8 mouse cellular contexts compared by ENCODE assay signal in the genomic region with DNA sequence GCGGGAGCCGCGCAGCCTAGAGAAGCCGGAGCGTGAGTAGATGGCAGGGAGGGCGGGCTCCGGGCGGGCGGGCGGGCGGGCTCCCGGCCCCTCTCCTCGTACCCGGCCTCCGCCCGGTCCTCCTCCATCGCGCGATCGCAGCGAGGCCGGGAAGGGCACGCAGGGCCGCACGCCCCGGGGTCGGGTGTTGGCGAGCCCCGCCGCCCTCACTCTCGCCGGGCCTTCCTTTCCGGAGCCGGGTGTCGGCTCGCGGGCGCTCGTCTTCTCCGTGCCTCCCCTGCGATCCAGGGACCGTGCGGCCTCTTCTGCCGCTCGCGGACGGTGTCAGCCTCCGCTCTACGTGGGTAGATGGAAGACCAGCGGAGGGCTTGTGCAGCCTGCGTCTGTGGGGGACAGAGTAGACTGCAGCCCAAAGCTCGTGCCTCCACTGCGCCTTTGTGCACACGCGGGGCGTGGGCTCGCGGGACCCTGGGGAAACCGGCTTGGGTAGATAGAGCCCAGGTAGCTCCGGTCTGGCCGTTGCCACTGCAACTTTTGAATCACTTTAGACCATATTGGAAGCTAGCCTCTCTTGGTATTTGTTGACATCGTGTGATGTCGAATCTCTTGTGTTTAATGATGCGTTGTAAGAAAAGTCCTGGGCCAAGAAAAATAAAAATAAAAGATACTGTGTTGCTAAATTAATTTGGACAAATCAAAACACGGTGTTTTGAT. TPM values are rescaled to one million over a fixed set of nuclear protein-coding genes. Genes with fewer than 3 reads are reported as not detected.
A peak's percentile ranks its signal among the peaks of the same experiment; 100 is the strongest.
DNase-seq lines count a peak whose midpoint lies in the region; ATAC-seq lines count a peak whose summit lies in the region.

Pik3ca (plus strand) TSS at position 211 of the 714 bp plus-strand sequence.

- H3K4me3 ChIP-seq in intestine, embryonic 14.5 days (ENCODE audit: low read depth, low read length) = peak within 1 kb of the TSS; percentile 82
- H3K4me3 ChIP-seq in limb, embryonic 10.5 days = peak within 1 kb of the TSS; percentile 89
- H3K4me3 ChIP-seq in midbrain, embryonic 15.5 days = peak within 1 kb of the TSS; percentile 76

- no peaks in the 10 kb centered on the region for H3K27me3 ChIP-seq in intestine, embryonic 14.5 days (replicated peaks; ENCODE audit: control insufficient read depth, insufficient read depth, low read length)
- H3K27me3 ChIP-seq in limb, embryonic 10.5 days (ENCODE audit: low read depth, poor library complexity, severe bottlenecking) = no peaks in the 10 kb centered on the region
- H3K27me3 ChIP-seq in midbrain, embryonic 15.5 days (replicated peaks) = no peaks in the 10 kb centered on the region

- H3K27ac ChIP-seq in intestine, embryonic 14.5 days (ENCODE audit: low read depth) = peak within 1 kb of the TSS; percentile 96
- H3K27ac ChIP-seq in limb, embryonic 10.5 days = peak within 1 kb of the TSS; percentile 98
- peak within 1 kb of the TSS; percentile 95 for H3K27ac ChIP-seq in midbrain, embryonic 15.5 days

- peak within 1 kb of the TSS; percentile 71 for H3K4me2 ChIP-seq in intestine, embryonic 14.5 days (ENCODE audit: low read length)
- H3K4me2 ChIP-seq in midbrain, embryonic 15.5 days = peak within 1 kb of the TSS; percentile 67

- H3K36me3 ChIP-seq in intestine, embryonic 14.5 days (ENCODE audit: control insufficient read depth, insufficient read depth, low read length) = no peaks in the 10 kb centered on the region
- H3K36me3 ChIP-seq in limb, embryonic 10.5 days = no peaks in the 10 kb centered on the region
- no peaks in the 10 kb centered on the region for H3K36me3 ChIP-seq in midbrain, embryonic 15.5 days (replicated peaks)

- WGBS in intestine, embryonic 14.5 days = 1% methylated on average over 36 of the region's 65 CpGs
- WGBS in limb, embryonic 10.5 days = under 1% methylated on average over 65 of the region's 65 CpGs
- WGBS in midbrain, embryonic 15.5 days = under 1% methylated on average over 55 of the region's 65 CpGs

- peaks cover 24% of the 10 kb centered on the region for H3K4me1 ChIP-seq in intestine, embryonic 14.5 days (replicated peaks; ENCODE audit: control insufficient read depth, insufficient read depth, low read length)
- H3K4me1 ChIP-seq in limb, embryonic 10.5 days = peaks cover 39% of the 10 kb centered on the region
- H3K4me1 ChIP-seq in midbrain, embryonic 15.5 days = peaks cover 30% of the 10 kb centered on the region

- peak; percentile 69 for ATAC-seq in intestine, embryonic 14.5 days (replicated peaks; ENCODE audit: low FRiP score, low TSS enrichment, low read depth)
- peak; percentile 77 for ATAC-seq in midbrain, embryonic 15.5 days (replicated peaks)

- no peaks in the 10 kb centered on the region for H3K9me3 ChIP-seq in intestine, embryonic 14.5 days (ENCODE audit: control insufficient read depth, low read length)
- no peaks in the 10 kb centered on the region for H3K9me3 ChIP-seq in limb, embryonic 10.5 days (replicated peaks)
- no peaks in the 10 kb centered on the region for H3K9me3 ChIP-seq in midbrain, embryonic 15.5 days

- DNase-seq in 3T3-L1 (ENCODE audit: low read depth, low spot score) = peak; percentile 53
- peak; percentile 41 for DNase-seq in adrenal gland, adult 8-10 months
- peak; percentile 31 for DNase-seq in embryo, embryonic 11.5 days (ENCODE audit: low read depth, low spot score)
- peak; percentile 12 to 53 for DNase-seq in gastrocnemius, postnatal 36 days
- peak; percentile 86 for DNase-seq in intestine, embryonic 14.5 days (ENCODE audit: low spot score)
- DNase-seq in limb, embryonic 10.5 days (ENCODE audit: low spot score) = peak; percentile 77
- peak; percentile 33 to 52 for DNase-seq in spleen, postnatal 14 days (ENCODE audit: low spot score in 2 of 2)

- intact Hi-C loops in gastrocnemius, postnatal 36 days (cut with DNase I) = loop anchor here (2.0 to 5.0 kb wide), 2 partner anchors 55 to 111 kb away; no protein-coding TSS in a partner anchor

- H3K9ac ChIP-seq in intestine, embryonic 14.5 days (ENCODE audit: low read length) = peak within 1 kb of the TSS; percentile 94
- peak within 1 kb of the TSS; percentile 92 for H3K9ac ChIP-seq in midbrain, embryonic 15.5 days

RNA-seq across cellular contexts. Expression of gene Pik3ca, which starts in this region (rescaled TPM):
- 10 to 100 TPM; 52.6 to 61.4 (median 57.4) TPM for total RNA-seq in adrenal gland, adult 8-10 months (2022)
- 10 to 100 TPM; 32.3 to 46.8 TPM for total RNA-seq in gastrocnemius, postnatal 36 days (2021)
- polyA plus RNA-seq in intestine, embryonic 14.5 days (2014; fragmentation: Nextera tagmentation; extraction: Ambion mirVana) = 16.7 and 19.1 TPM in 2 replicates
- polyA plus RNA-seq in limb, embryonic 10.5 days (2016; fragmentation: Nextera tagmentation; extraction: Ambion mirVana) = 8.3 and 8.6 TPM in 2 replicates
- 12.8 and 13.6 TPM in 2 replicates for polyA plus RNA-seq in midbrain, embryonic 15.5 days (2015; fragmentation: Nextera tagmentation; extraction: Ambion mirVana)

Comparison
In these comparisons a context has a peak if more than half of its experiments do, and no peak if none do; other contexts are left out.
1. Peak in every context shown above with its lines: DNase-seq, ATAC-seq, H3K4me3 ChIP-seq and H3K27ac ChIP-seq.
2. DNase-seq: peak in every context shown above with its lines; median percentile 86 in intestine, embryonic 14.5 days; 77 in limb, embryonic 10.5 days; 53 in 3T3-L1; 42 in spleen, postnatal 14 days; 41 in adrenal gland, adult 8-10 months; 32 in gastrocnemius, postnatal 36 days; 31 in embryo, embryonic 11.5 days.